Mouse (Mus musculus) heart, embryonic 14.5 days (tissue): ENCODE results near the gene Ptges3. TPM values are rescaled to one million over a fixed set of nuclear protein-coding genes. Genes with fewer than 3 reads are reported as not detected.
"Not testable (repeated sequence)": the region's sequence is repeated elsewhere in the genome, so short reads cannot be mapped to it uniquely, and the experiment has no call there.

Experiments used
- ATAC-seq: fragments of 200-750 bp; cut with Nextera tagmentation; 2 replicates; pipeline ENCODE4 v1.8.0; 2017; ENCODE audit warnings: low read depth, moderate TSS enrichment; ENCODE audit not compliant: insufficient number of reproducible peaks, insufficient read depth, low FRiP score
- H3K27ac ChIP-seq, 2 experiments: fragments of 200-500 bp in 1 of 2; fragments of 300-500 bp in 1 of 2; sonication (generic) in 1 of 2; replicated peaks in 1 of 2; 2 replicates each; pipeline ENCODE4 v1.5.1; 2012 to 2014; ENCODE audit warnings: low read depth in 2 of 2, low read length in 2 of 2, control low read depth in 1 of 2, mild to moderate bottlenecking in 1 of 2, mixed read lengths in 1 of 2; ENCODE audit not compliant: control insufficient read depth in 1 of 2, insufficient read depth in 1 of 2
- H3K27me3 ChIP-seq: fragments of 300-500 bp; sonication (generic); 2 replicates; pipeline ENCODE4 v1.6.1; 2014; ENCODE audit warnings: mild to moderate bottlenecking, low read length, control low read depth; ENCODE audit not compliant: control insufficient read depth, insufficient read depth
- H3K36me3 ChIP-seq: fragments of 300-500 bp; sonication (generic); 2 replicates; pipeline ENCODE4 v1.6.1; 2014; ENCODE audit warnings: mild to moderate bottlenecking, control low read depth, low read length, mixed read lengths; ENCODE audit not compliant: control insufficient read depth, insufficient read depth
- H3K4me1 ChIP-seq, 2 experiments: fragments of 200-500 bp in 1 of 2; fragments of 300-500 bp in 1 of 2; sonication (generic) in 1 of 2; 2 replicates each; pipeline ENCODE4 v1.6.1; 2012 to 2014; ENCODE audit warnings: low read length in 2 of 2, control low read depth in 1 of 2, mixed read lengths in 1 of 2; ENCODE audit not compliant: control insufficient read depth in 2 of 2, insufficient read depth in 2 of 2
- H3K4me2 ChIP-seq: fragments of 300-500 bp; sonication (generic); 2 replicates; pipeline ENCODE4 v1.6.1; 2014; ENCODE audit warnings: mild to moderate bottlenecking, low read length
- H3K4me3 ChIP-seq, 2 experiments: fragments of 200-500 bp in 1 of 2; fragments of 300-500 bp in 1 of 2; sonication (generic) in 1 of 2; 2 replicates each; pipeline ENCODE4 v1.5.1; 2012 to 2014; ENCODE audit warnings: low read length in 2 of 2, mild to moderate bottlenecking in 2 of 2, control low read depth in 1 of 2, low read depth in 1 of 2, moderate library complexity in 1 of 2; ENCODE audit not compliant: control insufficient read depth in 1 of 2, insufficient read depth in 1 of 2
- H3K9ac ChIP-seq: fragments of 300-500 bp; sonication (generic); 2 replicates; pipeline ENCODE4 v1.6.1; 2014; ENCODE audit warnings: mild to moderate bottlenecking, low read length
- H3K9me3 ChIP-seq: fragments of 300-500 bp; sonication (generic); 2 replicates; pipeline ENCODE4 v1.6.1; 2016; ENCODE audit warnings: low read length, control low read depth; ENCODE audit not compliant: control insufficient read depth
- WGBS: fragments of 180-500 bp; shearing (Covaris S2); extraction: QIAGEN DNeasy Blood & Tissue Kit; methylation state at CpG from one replicate; pipeline ENCODE4 v1.1.7; 2014; 5-methylcytosine and 5-hydroxymethylcytosine counted together
- polyA plus RNA-seq: library from polyadenylated mRNA; unstranded; fragments of >200 nt; fragmentation: Nextera tagmentation; extraction: Ambion mirVana; gene quantifications from 2 replicates; pipeline ENCODE4 v1.2.1, GENCODE M21; 2014

Ptges3 gene
- polyA plus RNA-seq, 1 experiment from 2014 or later: 290 TPM

GRCm38 (mm10) chr10:128078269-128078668, 19.5 kb downstream of the Ptges3 start:
- not testable (repeated sequence) for H3K27ac ChIP-seq, H3K4me2 ChIP-seq, H3K4me1 ChIP-seq, H3K9ac ChIP-seq, H3K27me3 ChIP-seq, H3K9me3 ChIP-seq, ATAC-seq, H3K4me3 ChIP-seq
- peaks cover 43% of the 10 kb centered on the region for H3K36me3 ChIP-seq
- 78% methylated on average over 5 of the region's 5 CpGs for WGBS

- Histone ChIP-seq H3K9ac (no peak overlapping the region), H3K4me1 (peaks cover 4 to 14% of the 10 kb centered on the region in 2 experiments), H3K4me2 (no peak overlapping the region), H3K27ac (no peak overlapping the region), H3K36me3 (peaks cover 38% of the 10 kb centered on the region), H3K27me3 (no peaks in the 10 kb centered on the region), H3K9me3 (no peaks in the 10 kb centered on the region), H3K4me3 (no peak overlapping the region)
- no peak for ATAC-seq
- 86% methylated on average over 1 of the region's 1 CpGs for WGBS
These were observed 21.7 kb downstream of the Ptges3 start for GRCm38 (mm10) chr10:128080496-128080895.

DNA sequence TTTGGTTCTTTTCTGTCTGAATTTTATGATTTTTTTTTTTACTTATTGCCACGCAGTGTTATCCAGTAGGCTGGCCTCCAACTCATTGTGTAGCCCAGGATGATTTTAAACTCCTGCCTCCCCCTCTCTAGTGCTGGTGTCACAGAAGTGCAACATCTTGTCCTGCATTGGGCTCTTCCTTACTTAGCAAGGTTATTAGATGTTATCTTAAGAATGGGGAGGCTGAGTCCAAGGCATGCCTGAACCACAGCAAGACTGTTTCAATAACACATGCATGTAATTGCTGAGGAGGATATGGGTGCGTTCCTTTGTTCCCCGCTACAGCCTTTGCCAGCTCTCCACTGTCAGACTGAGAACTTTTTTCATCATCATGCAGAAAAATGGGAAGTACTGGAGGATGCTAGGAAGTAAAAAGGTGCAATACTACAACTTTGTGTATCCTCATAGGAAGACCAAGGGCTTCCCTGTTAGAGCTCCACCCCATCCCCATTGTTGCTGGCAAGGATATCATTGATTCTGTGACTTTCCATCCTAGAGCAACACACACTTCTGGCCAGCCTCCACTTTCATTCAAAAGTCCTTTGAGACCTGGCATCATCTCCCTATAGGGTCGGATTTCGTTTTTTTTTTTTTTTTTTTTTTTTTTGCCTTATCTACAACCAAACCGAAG, 23.2 kb downstream of the Ptges3 start:
- peak overlapping the region; percentile 59 to 70; a peak in 3 of 4 replicates for H3K4me3 ChIP-seq
- ATAC-seq: no peak
- 44% methylated on average over 6 of the region's 6 CpGs for WGBS
- H3K36me3 ChIP-seq: peaks cover 44% of the 10 kb centered on the region
- H3K9me3 ChIP-seq: no peaks in the 10 kb centered on the region
- peaks cover 7 to 26% of the 10 kb centered on the region in 2 experiments for H3K4me1 ChIP-seq
- H3K27me3 ChIP-seq: no peaks in the 10 kb centered on the region
- H3K4me2 ChIP-seq: peak overlapping the region; percentile 69
- peak overlapping the region; percentile 88 for H3K9ac ChIP-seq
- H3K27ac ChIP-seq: peak overlapping the region; percentile 90 to 96

- peaks cover 7 to 26% of the 10 kb centered on the region in 2 experiments for H3K4me1 ChIP-seq
- peaks cover 44% of the 10 kb centered on the region for H3K36me3 ChIP-seq
- H3K9ac ChIP-seq: peak overlapping the region; percentile 88
- H3K4me2 ChIP-seq: peak overlapping the region; percentile 69
- H3K4me3 ChIP-seq: peak overlapping the region; percentile 59 to 70
- WGBS: 5% methylated on average over 9 of the region's 9 CpGs
- peak overlapping the region; percentile 90 to 96 for H3K27ac ChIP-seq
- ATAC-seq: no peak
- no peaks in the 10 kb centered on the region for H3K9me3 ChIP-seq
- H3K27me3 ChIP-seq: no peaks in the 10 kb centered on the region
These were observed 23.7 kb downstream of the Ptges3 start for GRCm38 (mm10) chr10:128082477-128082808.

DNA sequence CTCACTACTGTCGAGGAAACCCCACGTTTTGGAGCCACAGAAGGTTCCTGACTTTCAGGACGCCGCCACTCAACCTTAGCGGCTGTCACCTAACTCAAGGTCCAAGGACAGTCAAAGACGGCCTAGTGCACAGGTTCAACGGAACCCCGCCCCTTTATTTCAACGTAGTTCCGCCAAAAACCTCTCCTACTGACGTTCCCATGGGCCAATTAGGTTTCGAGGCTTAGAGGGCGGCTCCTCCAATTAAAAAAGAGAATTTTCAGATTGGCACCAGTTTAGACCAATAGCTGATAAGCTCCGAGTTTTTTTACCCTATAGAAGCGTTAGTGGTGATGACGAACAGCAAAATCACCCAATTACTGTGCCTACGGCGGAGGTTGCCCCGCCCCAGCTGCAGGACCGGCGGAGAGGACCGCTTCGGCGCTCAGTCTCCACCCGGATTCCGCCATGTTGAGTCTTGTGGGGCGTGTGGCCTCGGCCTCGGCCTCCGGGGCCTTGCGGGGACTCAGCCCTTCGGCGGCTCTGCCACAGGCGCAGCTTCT, 24.2 kb downstream of the Ptges3 start, which contains the start of gene Atp5b:
Gene Atp5b (plus strand): TSS at position 394 of the 542 bp plus-strand sequence.
- Histone ChIP-seq H3K36me3 (peaks cover 45% of the 10 kb centered on the region), H3K4me3 (peak within 1 kb of the TSS; percentile 88 to 89), H3K4me1 (peaks cover 7 to 26% of the 10 kb centered on the region in 2 experiments), H3K27ac (peak within 1 kb of the TSS; percentile 93 to 96), H3K9ac (peak within 1 kb of the TSS; percentile 99), H3K4me2 (peak within 1 kb of the TSS; percentile 87), H3K9me3 (no peaks in the 10 kb centered on the region), H3K27me3 (no peaks in the 10 kb centered on the region)
- under 1% methylated on average over 34 of the region's 34 CpGs for WGBS
- ATAC-seq: peak; percentile 97

DNA sequence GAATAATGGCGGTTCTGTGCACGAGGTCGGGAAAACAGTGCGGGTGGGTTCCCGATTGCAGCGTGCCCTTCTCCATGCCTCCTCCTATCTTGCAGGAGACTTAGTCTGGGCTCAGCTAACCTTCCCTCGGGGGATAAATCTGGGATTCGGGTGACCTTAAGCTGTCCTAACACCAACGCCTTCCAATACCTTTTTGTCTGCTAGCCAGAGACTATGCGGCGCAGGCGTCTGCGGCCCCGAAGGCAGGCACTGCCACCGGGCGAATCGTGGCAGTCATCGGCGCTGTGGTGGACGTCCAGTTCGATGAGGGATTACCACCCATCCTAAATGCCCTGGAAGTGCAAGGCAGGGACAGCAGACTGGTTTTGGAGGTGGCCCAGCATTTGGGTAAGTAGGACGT, 24.9 kb downstream of the Ptges3 start:
- Histone ChIP-seq H3K27ac (peak overlapping the region; percentile 90 to 93), H3K9me3 (no peaks in the 10 kb centered on the region), H3K4me1 (peaks cover 7 to 26% of the 10 kb centered on the region in 2 experiments), H3K4me3 (peak overlapping the region; percentile 88 to 89), H3K27me3 (no peaks in the 10 kb centered on the region), H3K4me2 (peak overlapping the region; percentile 87), H3K36me3 (peaks cover 49% of the 10 kb centered on the region), H3K9ac (peak overlapping the region; percentile 99)
- ATAC-seq: no peak
- WGBS: 0% methylated on average over 22 of the region's 22 CpGs

GRCm38 (mm10) chr10:128084160-128084559, 25.4 kb downstream of the Ptges3 start:
- Histone ChIP-seq H3K9ac (peak overlapping the region; percentile 99), H3K4me3 (peak overlapping the region; percentile 88 to 89), H3K36me3 (peaks cover 53% of the 10 kb centered on the region), H3K9me3 (no peaks in the 10 kb centered on the region), H3K4me1 (peaks cover 7 to 26% of the 10 kb centered on the region in 2 experiments), H3K27ac (peak overlapping the region; percentile 90 to 93), H3K27me3 (no peaks in the 10 kb centered on the region), H3K4me2 (peak overlapping the region; percentile 87)
- WGBS: 0% methylated on average over 3 of the region's 3 CpGs
- ATAC-seq: no peak
